Comparison of ENCODE assay signal across 11 mouse cellular contexts in the genomic region with DNA sequence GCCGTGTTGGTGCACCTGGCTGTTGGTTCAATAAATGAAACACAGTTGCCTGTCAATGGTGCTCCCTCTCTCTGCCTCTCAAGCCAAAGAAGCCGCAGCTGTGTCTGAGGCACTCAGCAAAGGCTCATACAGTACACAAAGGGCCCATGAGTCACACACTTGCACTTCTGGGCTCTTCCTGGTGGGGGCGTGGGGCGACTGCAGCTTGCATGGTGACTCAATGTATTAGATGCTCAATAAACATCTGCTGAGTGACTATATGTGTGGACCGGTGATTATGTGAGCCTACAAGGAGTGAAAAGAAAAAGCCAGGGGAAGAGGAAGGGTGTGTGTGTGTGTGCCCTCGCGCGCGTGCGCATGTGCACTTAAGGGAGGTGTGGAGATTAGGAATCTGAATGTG. TPM values are rescaled to one million over a fixed set of nuclear protein-coding genes. Genes with fewer than 3 reads are reported as not detected.
DNase-seq lines count a peak whose midpoint lies in the region; ATAC-seq lines count a peak whose summit lies in the region.
"Had no signal": no experiment of that assay in that cellular context is flagged by ENCODE, and none has a peak within 500 bp of the region (broad histone marks: within the 10 kb centered on the region; RNA-seq: fewer than 3 reads in every experiment).

No protein-coding gene starts in this region.

- H3K36me3 ChIP-seq in liver, embryonic 12.5 days = no peaks in the 10 kb centered on the region
- H3K36me3 ChIP-seq: hindbrain, embryonic 15.5 days had no signal

- no peak for ATAC-seq in liver, embryonic 12.5 days

- DNase-seq in cerebellum, adult 11-12 months = peak; percentile 41
- no peak for DNase-seq in cerebellum, postnatal 4 days (ENCODE audit: low spot score in 2 of 2)
- DNase-seq in liver = no peak
- peak; percentile 70 to 76 for DNase-seq in B cell, adult 2 months
- peak; percentile 74 for DNase-seq in induced T-regulatory cell, adult 2 months (ENCODE audit: low read depth)
- DNase-seq in gastrocnemius, postnatal 36 days = no peak
- no peak for DNase-seq in heart, adult 18-20 months

- WGBS in liver, embryonic 12.5 days (ENCODE audit: insufficient replicate concordance) = 83% methylated on average over 10 of the region's 10 CpGs

- no peak overlapping the region for H3K27ac ChIP-seq in liver, embryonic 12.5 days
- H3K27ac ChIP-seq: hindbrain, embryonic 15.5 days had no signal

- intact Hi-C loops in gastrocnemius, postnatal 36 days (cut with DNase I) = no loop called here

- no peaks in the 10 kb centered on the region for H3K9me3 ChIP-seq in liver, embryonic 12.5 days (replicated peaks)
- H3K9me3 ChIP-seq: hindbrain, embryonic 15.5 days had no signal

- peaks cover 36% of the 10 kb centered on the region for H3K4me1 ChIP-seq in liver, embryonic 12.5 days

- no peak overlapping the region for H3K4me3 ChIP-seq in liver, embryonic 12.5 days
- H3K4me3 ChIP-seq: hindbrain, embryonic 15.5 days had no signal

- 0 out of 2 replicates have a peak overlapping the region, but pooled peaks have one; percentile 98 for H3K4me2 ChIP-seq in liver, embryonic 12.5 days

- H3K9ac ChIP-seq in liver, embryonic 12.5 days = no peak overlapping the region
- H3K9ac ChIP-seq: hindbrain, embryonic 15.5 days had no signal

- H3K27me3 ChIP-seq in liver, embryonic 12.5 days (replicated peaks) = no peaks in the 10 kb centered on the region
- H3K27me3 ChIP-seq: hindbrain, embryonic 15.5 days had no signal

RNA-seq across cellular contexts. Expression of gene Ift27, which starts 2.3 kb away (rescaled TPM):
- polyA plus RNA-seq in liver, embryonic 12.5 days (2016; fragmentation: Nextera tagmentation; extraction: Ambion mirVana) = 45.1 and 46.9 TPM in 2 replicates
- 10 to 100 TPM; 18.0 to 27.2 TPM for total RNA-seq in gastrocnemius, postnatal 36 days (2021)
- 10 to 100 TPM in 1 of 2 experiments, 1 to 10 TPM in 1; 8.2 to 11.6 TPM for total RNA-seq in heart, adult 18-20 months (2021)

RNA-seq across cellular contexts. Expression of gene Pvalb, which starts 34.5 kb away (rescaled TPM):
- polyA plus RNA-seq in liver, embryonic 12.5 days (2016; fragmentation: Nextera tagmentation; extraction: Ambion mirVana) = not detected in 2 replicates
- over 10,000 TPM; 16,417 to 20,637 TPM for total RNA-seq in gastrocnemius, postnatal 36 days (2021)
- total RNA-seq in heart, adult 18-20 months (2021) = under 1 TPM; 0.57 to 0.93 TPM
- polyA plus RNA-seq: liver, embryonic 16.5 days had no signal

RNA-seq across cellular contexts. Expression of gene Cacng2, which starts 51.8 kb away (rescaled TPM):
- polyA plus RNA-seq in liver, embryonic 12.5 days (2016; fragmentation: Nextera tagmentation; extraction: Ambion mirVana) = not detected in 2 replicates
- not detected for total RNA-seq in gastrocnemius, postnatal 36 days (2021)
- not detected for total RNA-seq in heart, adult 18-20 months (2021)
- polyA plus RNA-seq: gonadal fat pad, adult 2 months; liver, embryonic 16.5 days had no signal

Comparison
In these comparisons a context has a peak if more than half of its experiments do, and no peak if none do; other contexts are left out.
1. DNase-seq: peak in cerebellum, adult 11-12 months (single experiment), B cell, adult 2 months (2 of 2) and induced T-regulatory cell, adult 2 months (single experiment); none in cerebellum, postnatal 4 days (0 of 2), liver (single experiment), gastrocnemius, postnatal 36 days (0 of 2) and heart, adult 18-20 months (0 of 2).
2. RNA of gene Pvalb, which starts 34.5 kb away (total RNA-seq): 16,417 to 20,637 TPM in gastrocnemius, postnatal 36 days; 0.57 to 0.93 TPM in heart, adult 18-20 months; every median in the first group is over 1,000 times any median in the second.